Mouse (Mus musculus): Measurements from ENCODE around the gene Hoxd8. TPM values are rescaled to one million over a fixed set of nuclear protein-coding genes. Genes with fewer than 3 reads are reported as not detected.

Gene Hoxd8
- polyA plus RNA-seq, 2 experiments: 0.04 to 0.06 TPM

DNA sequence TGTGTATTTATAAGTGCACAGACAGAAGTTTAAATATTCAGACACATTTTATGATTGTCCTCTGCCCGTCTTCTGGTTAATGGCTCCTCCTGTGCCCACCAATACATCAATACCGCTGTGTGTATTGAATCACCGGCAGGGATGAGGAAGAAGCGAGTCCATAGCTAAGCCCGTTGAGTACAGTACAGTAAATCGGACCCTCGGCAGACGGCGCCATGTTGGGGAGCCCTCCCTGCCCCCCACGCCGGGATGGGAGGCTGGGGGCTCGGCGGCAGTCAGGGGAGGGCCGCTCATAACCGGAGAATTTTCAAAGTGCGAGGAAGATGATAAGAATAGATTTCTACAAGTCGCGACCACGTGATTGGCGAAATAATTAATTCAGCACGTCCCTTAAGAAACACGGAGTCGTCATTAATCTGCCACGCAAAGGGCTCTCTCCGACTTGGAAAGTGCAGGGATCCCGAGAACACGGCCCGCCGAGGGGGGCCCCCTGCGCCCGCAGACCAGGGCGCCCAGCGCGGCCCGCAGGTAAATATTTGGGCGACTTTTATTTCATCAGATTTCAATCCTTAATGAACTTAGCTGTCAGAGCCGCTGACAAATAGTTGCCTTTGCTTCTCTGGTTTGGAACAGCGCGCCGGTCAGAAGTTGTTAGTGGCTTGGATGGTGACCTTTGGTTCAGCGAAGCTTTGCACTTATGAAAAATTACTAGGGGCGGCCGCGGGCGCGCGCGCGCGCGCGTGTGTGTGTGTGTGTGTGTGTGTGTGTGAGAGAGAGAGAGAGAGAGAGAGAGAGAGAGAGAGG is 28.3 kb downstream of the Hoxd8 start:
- Histone ChIP-seq H3K4me2 (ENCODE audit: low read depth) (no peak overlapping the region), H3K4me3 (ENCODE audit: insufficient read depth in 1 of 2, low read depth in 2 of 2, low read length in 2 of 2) (no peak overlapping the region), H3K4me1 (replicated peaks; ENCODE audit: control insufficient read depth in 2 of 2, insufficient read depth in 2 of 2, low read length in 1 of 2) (no peaks in the 10 kb centered on the region), H3K27ac (no peak overlapping the region), H3K9me3 (ENCODE audit: control insufficient read depth, low read length) (no peaks in the 10 kb centered on the region), H3K9ac (replicated peaks) (no peak overlapping the region), H3K27me3 (ENCODE audit: control insufficient read depth, insufficient read depth, low read length) (peaks cover 99% of the 10 kb centered on the region), H3K36me3 (replicated peaks; ENCODE audit: control insufficient read depth, insufficient read depth, low read depth) (no peaks in the 10 kb centered on the region)
- whole genome bisulfite sequencing (ENCODE audit: insufficient replicate concordance): 2% methylated on average over 52 of the region's 52 CpGs
- ATAC-seq (ENCODE audit: insufficient read depth) (no peak), DNase-seq (ENCODE audit: low read depth in 3 of 3, low spot score in 3 of 3) (no peak)
- TF ChIP-seq EP300 (IDR thresholded peaks at IDR 0.05; ENCODE audit: low read depth) (no peak), CTCF (IDR thresholded peaks at IDR 0.05; ENCODE audit: low read depth) (no peak)

DNA sequence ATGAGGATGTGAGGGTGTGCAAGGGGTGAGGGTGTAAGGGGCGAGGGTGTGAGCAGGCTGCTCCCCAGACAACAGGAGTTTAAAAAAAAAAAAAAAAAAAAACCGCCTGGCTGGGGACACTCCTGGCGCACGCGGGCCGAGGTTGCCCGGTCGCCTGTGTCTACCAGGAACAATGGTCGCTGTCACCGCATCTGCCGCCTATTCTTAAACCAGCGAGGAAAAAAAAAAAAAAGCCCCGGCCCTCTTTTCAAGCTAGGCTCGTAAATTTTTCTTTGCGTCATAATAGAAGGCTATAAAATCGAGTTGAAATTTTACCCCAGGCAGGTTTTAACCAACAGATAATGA is 28.9 kb downstream of the Hoxd8 start:
- Histone ChIP-seq H3K27ac (no peak overlapping the region), H3K27me3 (ENCODE audit: control insufficient read depth, insufficient read depth, low read length) (peaks cover 99% of the 10 kb centered on the region), H3K36me3 (replicated peaks; ENCODE audit: control insufficient read depth, insufficient read depth, low read depth) (no peaks in the 10 kb centered on the region), H3K4me3 (ENCODE audit: insufficient read depth in 1 of 2, low read depth in 2 of 2, low read length in 2 of 2) (no peak overlapping the region), H3K9me3 (ENCODE audit: control insufficient read depth, low read length) (no peaks in the 10 kb centered on the region), H3K9ac (replicated peaks) (no peak overlapping the region), H3K4me2 (ENCODE audit: low read depth) (no peak overlapping the region), H3K4me1 (replicated peaks; ENCODE audit: control insufficient read depth in 2 of 2, insufficient read depth in 2 of 2, low read length in 1 of 2) (no peaks in the 10 kb centered on the region)
- no peak for TF ChIP-seq EP300 (IDR thresholded peaks at IDR 0.05; ENCODE audit: low read depth)
- TF ChIP-seq CTCF (IDR thresholded peaks at IDR 0.05; ENCODE audit: low read depth): no peak
- 1% methylated on average over 14 of the region's 16 CpGs for WGBS (ENCODE audit: insufficient replicate concordance)
- DNase-seq (ENCODE audit: low read depth in 3 of 3, low spot score in 3 of 3) (no peak), ATAC-seq (ENCODE audit: insufficient read depth) (no peak)

DNA sequence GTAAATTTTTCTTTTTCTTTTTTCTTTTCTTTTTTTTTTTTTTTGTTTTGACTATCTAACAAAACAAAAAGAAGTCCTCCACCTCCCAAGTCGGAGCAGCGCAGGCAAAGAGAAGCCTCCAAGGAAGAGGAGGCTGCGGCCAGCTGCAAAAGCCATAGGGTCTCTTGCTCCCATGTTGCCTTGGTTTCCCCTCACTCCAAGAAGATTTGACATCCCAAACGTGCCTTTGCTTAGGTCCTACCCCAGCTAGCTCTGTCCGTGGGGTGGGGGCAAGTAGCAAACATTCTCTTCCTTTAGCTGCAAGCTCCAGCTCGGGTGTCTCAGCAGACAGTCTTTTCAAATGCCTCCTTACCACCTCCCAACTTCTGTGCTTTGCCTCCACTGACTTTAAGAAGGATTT is 29.4 kb downstream of the Hoxd8 start:
- Histone ChIP-seq H3K27me3 (ENCODE audit: control insufficient read depth, insufficient read depth, low read length) (peaks cover 99% of the 10 kb centered on the region), H3K9ac (replicated peaks) (no peak overlapping the region), H3K9me3 (ENCODE audit: control insufficient read depth, low read length) (no peaks in the 10 kb centered on the region), H3K4me2 (ENCODE audit: low read depth) (no peak overlapping the region), H3K27ac (no peak overlapping the region), H3K4me1 (replicated peaks; ENCODE audit: control insufficient read depth in 2 of 2, insufficient read depth in 2 of 2, low read length in 1 of 2) (no peaks in the 10 kb centered on the region), H3K4me3 (ENCODE audit: insufficient read depth in 1 of 2, low read depth in 2 of 2, low read length in 2 of 2) (no peak overlapping the region), H3K36me3 (replicated peaks; ENCODE audit: control insufficient read depth, insufficient read depth, low read depth) (no peaks in the 10 kb centered on the region)
- 2% methylated on average over 6 of the region's 6 CpGs for WGBS (ENCODE audit: insufficient replicate concordance)
- ATAC-seq (ENCODE audit: insufficient read depth): no peak
- no peak for DNase-seq (ENCODE audit: low read depth in 3 of 3, low spot score in 3 of 3)
- no peak for TF ChIP-seq EP300 (IDR thresholded peaks at IDR 0.05; ENCODE audit: low read depth)
- TF ChIP-seq CTCF (IDR thresholded peaks at IDR 0.05; ENCODE audit: low read depth): no peak

DNA sequence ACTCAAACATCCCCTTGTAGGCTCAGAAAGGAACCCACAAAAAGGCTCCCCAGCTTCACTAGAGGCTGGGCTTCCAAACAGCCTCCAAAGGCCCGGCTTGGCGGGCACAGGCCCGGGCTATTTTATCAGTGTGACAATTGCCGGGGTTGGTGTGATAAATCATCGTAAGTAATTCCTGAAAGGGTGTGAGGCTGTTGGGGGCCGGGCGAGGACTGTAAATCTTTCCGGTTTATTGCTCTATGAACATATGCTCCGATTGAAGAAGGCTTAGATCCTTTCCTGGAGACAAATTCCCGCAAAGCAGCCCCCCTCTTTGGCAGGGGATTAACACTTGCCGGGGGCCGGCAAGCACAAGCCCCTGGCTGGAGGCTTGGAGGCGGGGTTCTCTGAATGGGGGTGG is 30.0 kb downstream of the Hoxd8 start:
- Histone ChIP-seq H3K27me3 (ENCODE audit: control insufficient read depth, insufficient read depth, low read length) (peaks cover 99% of the 10 kb centered on the region), H3K9me3 (ENCODE audit: control insufficient read depth, low read length) (no peaks in the 10 kb centered on the region), H3K27ac (no peak overlapping the region), H3K4me3 (ENCODE audit: insufficient read depth in 1 of 2, low read depth in 2 of 2, low read length in 2 of 2) (no peak overlapping the region), H3K36me3 (replicated peaks; ENCODE audit: control insufficient read depth, insufficient read depth, low read depth) (no peaks in the 10 kb centered on the region), H3K4me1 (replicated peaks; ENCODE audit: control insufficient read depth in 2 of 2, insufficient read depth in 2 of 2, low read length in 1 of 2) (no peaks in the 10 kb centered on the region), H3K9ac (replicated peaks) (no peak overlapping the region), H3K4me2 (ENCODE audit: low read depth) (no peak overlapping the region)
- WGBS (ENCODE audit: insufficient replicate concordance): 5% methylated on average over 13 of the region's 13 CpGs
- DNase-seq (ENCODE audit: low read depth in 3 of 3, low spot score in 3 of 3) (no peak), ATAC-seq (ENCODE audit: insufficient read depth) (no peak)
- TF ChIP-seq EP300 (IDR thresholded peaks at IDR 0.05; ENCODE audit: low read depth) (no peak), CTCF (IDR thresholded peaks at IDR 0.05; ENCODE audit: low read depth) (no peak)

DNA sequence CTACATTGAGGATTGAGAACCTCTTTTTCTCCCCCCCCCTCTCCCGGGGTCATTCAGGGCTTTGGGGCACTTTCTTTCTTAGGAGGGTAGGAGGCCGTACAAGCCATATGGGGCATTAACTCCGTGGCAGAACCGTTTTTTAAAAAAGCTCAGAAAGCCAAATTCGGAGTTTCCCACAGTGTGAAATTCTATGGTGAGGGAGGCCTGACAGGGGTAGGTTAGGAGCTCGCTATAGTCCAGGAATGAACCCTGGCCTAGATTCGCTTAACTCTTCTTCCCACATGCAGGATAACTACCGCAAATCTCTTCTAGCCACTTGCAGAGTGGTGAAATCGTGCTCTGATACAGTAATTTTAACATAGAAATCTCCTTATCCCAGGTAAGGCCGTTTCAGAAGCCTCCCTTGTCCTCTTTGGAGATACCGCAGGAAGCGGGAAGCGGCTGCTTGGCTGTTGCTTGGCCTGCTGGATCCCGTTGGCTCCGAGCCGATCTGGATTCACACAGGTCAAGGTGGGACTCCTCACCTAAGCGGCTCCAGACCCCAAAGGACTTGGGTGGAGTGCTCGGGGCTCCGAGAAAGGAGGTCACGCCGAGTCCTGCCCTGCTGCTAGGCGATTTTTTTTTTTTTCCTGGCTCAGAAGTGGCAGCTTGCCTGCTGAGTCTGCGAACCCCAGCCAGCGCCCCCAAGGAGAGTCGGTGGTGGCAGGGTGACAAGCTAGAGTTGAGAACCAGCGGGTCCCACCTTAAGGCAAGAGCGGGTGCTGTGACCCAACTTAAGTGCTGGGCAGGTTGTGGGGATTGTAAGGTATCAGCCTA is 30.8 kb downstream of the Hoxd8 start:
- TF ChIP-seq CTCF (IDR thresholded peaks at IDR 0.05; ENCODE audit: low read depth): no peak
- TF ChIP-seq EP300 (IDR thresholded peaks at IDR 0.05; ENCODE audit: low read depth): no peak
- no peak for ATAC-seq (ENCODE audit: insufficient read depth)
- Histone ChIP-seq H3K27ac (no peak overlapping the region), H3K4me2 (ENCODE audit: low read depth) (no peak overlapping the region), H3K9ac (replicated peaks) (no peak overlapping the region), H3K9me3 (ENCODE audit: control insufficient read depth, low read length) (no peaks in the 10 kb centered on the region), H3K4me3 (ENCODE audit: insufficient read depth in 1 of 2, low read depth in 2 of 2, low read length in 2 of 2) (no peak overlapping the region), H3K36me3 (replicated peaks; ENCODE audit: control insufficient read depth, insufficient read depth, low read depth) (no peaks in the 10 kb centered on the region), H3K27me3 (ENCODE audit: control insufficient read depth, insufficient read depth, low read length) (peaks cover 100% of the 10 kb centered on the region), H3K4me1 (replicated peaks; ENCODE audit: control insufficient read depth in 2 of 2, insufficient read depth in 2 of 2, low read length in 1 of 2) (no peaks in the 10 kb centered on the region)
- DNase-seq (ENCODE audit: low read depth in 3 of 3, low spot score in 3 of 3): no peak
- 8% methylated on average over 27 of the region's 27 CpGs for WGBS (ENCODE audit: insufficient replicate concordance)

Measured in liver, embryonic 14.5 days (tissue).